Mouse (Mus musculus): ENCODE measurements around the gene Polr1c. TPM values are rescaled to one million over a fixed set of nuclear protein-coding genes. Genes with fewer than 3 reads are reported as not detected.
A peak's percentile ranks its signal among the peaks of the same experiment; 100 is the strongest.

Gene Polr1c
- polyA plus RNA-seq, 1 experiment from 2014 or later = 87.9 TPM

GRCm38 (mm10) chr17:46259675-46260074, 11.8 kb upstream of the Polr1c start:
- no peak overlapping the region for H3K9ac ChIP-seq (replicated peaks; ENCODE audit: low read depth, low read length)
- ATAC-seq (ENCODE audit: insufficient number of reproducible peaks, insufficient read depth, low FRiP score, low read depth) = no peak

GRCm38 (mm10) chr17:46258279-46259053, 10.6 kb upstream of the Polr1c start:
- no peak overlapping the region for H3K4me2 ChIP-seq (replicated peaks; ENCODE audit: low read depth, low read length)
- WGBS = 89% methylated on average over 30 of the region's 30 CpGs
- H3K9me3 ChIP-seq (ENCODE audit: control insufficient read depth, low read depth, low read length) = no peaks in the 10 kb centered on the region
- no peak for ATAC-seq (ENCODE audit: insufficient number of reproducible peaks, insufficient read depth, low FRiP score, low read depth)
- H3K27me3 ChIP-seq (ENCODE audit: control insufficient read depth, insufficient read depth, low read length) = peaks cover 6% of the 10 kb centered on the region
- no peak overlapping the region for H3K9ac ChIP-seq (replicated peaks; ENCODE audit: low read depth, low read length)
- H3K4me3 ChIP-seq (ENCODE audit: low read depth, low read length) = no peak overlapping the region
- H3K27ac ChIP-seq (ENCODE audit: low read length) = no peak overlapping the region
- H3K36me3 ChIP-seq (ENCODE audit: control insufficient read depth, insufficient read depth, low read length) = peaks cover 54% of the 10 kb centered on the region
- 0 out of 2 replicates have a peak, but pooled peaks cover under 1% of the 10 kb centered on the region for H3K4me1 ChIP-seq (ENCODE audit: control insufficient read depth, insufficient read depth, low read length)

More at GRCm38 (mm10) chr17:46259675-46260074, 11.8 kb upstream of the Polr1c start:
- peaks cover 66% of the 10 kb centered on the region for H3K36me3 ChIP-seq (ENCODE audit: control insufficient read depth, insufficient read depth, low read length)
- no peak overlapping the region for H3K4me3 ChIP-seq (ENCODE audit: low read depth, low read length)
- H3K27ac ChIP-seq (ENCODE audit: low read length) = no peak overlapping the region
- H3K27me3 ChIP-seq (ENCODE audit: control insufficient read depth, insufficient read depth, low read length) = no peaks in the 10 kb centered on the region; the same call in 1 of the 2 replicates
- WGBS = 87% methylated on average over 17 of the region's 17 CpGs
- H3K9me3 ChIP-seq (ENCODE audit: control insufficient read depth, low read depth, low read length) = no peaks in the 10 kb centered on the region
- no peak overlapping the region for H3K4me2 ChIP-seq (replicated peaks; ENCODE audit: low read depth, low read length)
- H3K4me1 ChIP-seq (ENCODE audit: control insufficient read depth, insufficient read depth, low read length) = no peaks in the 10 kb centered on the region

DNA sequence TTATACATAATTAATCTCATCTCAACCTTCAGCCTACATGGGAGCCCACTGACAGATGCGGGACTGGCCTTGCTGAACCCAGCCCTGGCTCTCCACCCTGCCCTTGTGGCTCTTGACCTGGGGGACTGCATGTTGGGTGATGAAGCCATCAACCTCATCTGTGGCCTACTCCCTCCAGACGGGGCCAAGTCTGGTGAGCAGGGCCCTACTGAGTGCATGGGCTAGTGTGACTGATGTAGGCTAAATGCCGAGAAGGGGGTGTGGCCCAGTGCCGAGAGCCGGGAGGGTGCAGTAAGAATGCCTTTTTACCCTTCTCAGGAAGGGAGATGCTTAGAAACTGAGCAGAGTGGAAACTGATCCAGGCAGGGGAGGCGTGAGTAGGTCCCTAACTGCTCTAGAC, 7.3 kb upstream of the Polr1c start:
- no peak for ATAC-seq (ENCODE audit: insufficient number of reproducible peaks, insufficient read depth, low FRiP score, low read depth)
- Histone ChIP-seq H3K9ac (replicated peaks; ENCODE audit: low read depth, low read length) (no peak overlapping the region), H3K4me3 (ENCODE audit: low read depth, low read length) (no peak overlapping the region), H3K36me3 (ENCODE audit: control insufficient read depth, insufficient read depth, low read length) (peaks cover 43% of the 10 kb centered on the region), H3K4me1 (ENCODE audit: control insufficient read depth, insufficient read depth, low read length) (0 out of 2 replicates have a peak, but pooled peaks cover 2% of the 10 kb centered on the region), H3K9me3 (ENCODE audit: control insufficient read depth, low read depth, low read length) (no peaks in the 10 kb centered on the region), H3K27me3 (ENCODE audit: control insufficient read depth, insufficient read depth, low read length) (peaks cover 6% of the 10 kb centered on the region), H3K4me2 (replicated peaks; ENCODE audit: low read depth, low read length) (no peak overlapping the region), H3K27ac (ENCODE audit: low read length) (no peak overlapping the region)
- WGBS = 24% methylated on average over 6 of the region's 6 CpGs

DNA sequence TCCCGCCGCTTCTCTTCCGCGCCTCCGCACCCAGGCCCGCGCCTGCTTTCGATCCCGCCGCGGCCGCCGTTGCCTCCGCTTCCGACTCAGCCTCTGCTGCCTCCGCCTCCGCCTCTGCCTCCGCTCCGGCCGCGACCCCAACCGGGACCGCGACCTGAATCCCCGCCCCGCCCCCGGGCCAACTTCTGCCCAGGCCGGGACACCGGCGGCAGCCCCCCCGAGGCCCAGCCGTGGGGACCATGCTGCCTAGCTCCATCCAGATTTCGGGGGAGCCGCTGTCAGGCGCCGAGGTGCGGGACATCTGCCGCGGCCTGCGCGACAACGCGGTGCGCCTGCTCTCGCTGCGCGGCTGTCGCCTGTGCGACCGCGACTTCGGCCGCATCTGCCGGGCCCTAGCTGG, 6.3 kb upstream of the Polr1c start:
- Histone ChIP-seq H3K9ac (replicated peaks; ENCODE audit: low read depth, low read length) (peak overlapping the region; percentile 41), H3K4me2 (replicated peaks; ENCODE audit: low read depth, low read length) (peak overlapping the region; percentile 99), H3K27ac (ENCODE audit: low read length) (no peak overlapping the region), H3K27me3 (ENCODE audit: control insufficient read depth, insufficient read depth, low read length) (peaks cover 6% of the 10 kb centered on the region), H3K36me3 (ENCODE audit: control insufficient read depth, insufficient read depth, low read length) (peaks cover 40% of the 10 kb centered on the region), H3K4me1 (ENCODE audit: control insufficient read depth, insufficient read depth, low read length) (peaks cover 4% of the 10 kb centered on the region), H3K9me3 (ENCODE audit: control insufficient read depth, low read depth, low read length) (no peaks in the 10 kb centered on the region), H3K4me3 (ENCODE audit: low read depth, low read length) (peak overlapping the region; percentile 68)
- under 1% methylated on average over 52 of the region's 54 CpGs for WGBS
- no peak for ATAC-seq (ENCODE audit: insufficient number of reproducible peaks, insufficient read depth, low FRiP score, low read depth)

DNA sequence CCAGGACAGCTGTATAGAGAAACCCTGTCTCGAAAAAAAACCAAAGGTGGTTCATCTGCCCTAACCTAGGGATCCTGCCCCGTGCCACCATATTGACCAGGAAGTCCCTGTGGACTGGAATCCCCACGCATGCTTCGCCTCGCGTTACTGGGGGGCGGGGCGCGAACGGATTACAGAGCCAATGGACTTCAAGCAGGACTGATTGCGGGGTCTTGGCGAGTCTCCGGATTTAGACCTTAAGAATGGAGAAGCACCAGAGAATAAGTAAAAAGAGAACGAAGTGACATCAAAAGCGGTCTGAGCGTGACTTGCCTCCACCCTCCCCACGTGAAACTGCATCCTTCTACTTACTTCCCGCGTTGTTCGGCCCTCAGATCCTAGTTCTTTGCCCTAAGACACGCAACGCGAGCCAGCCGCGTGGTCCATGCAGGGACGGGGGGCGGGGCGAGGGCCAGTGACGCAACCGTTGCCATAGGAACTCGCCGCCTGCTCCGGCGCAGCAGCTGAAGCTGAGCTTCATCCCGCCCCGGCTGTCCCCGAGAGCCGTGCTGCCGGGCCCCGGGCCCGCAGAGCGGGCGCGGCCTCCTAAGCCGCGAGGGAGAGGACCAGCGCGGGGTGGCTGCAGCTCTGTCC, 5.7 kb upstream of the Polr1c start, which contains the start of gene Lrrc73:
Gene Lrrc73 (plus strand): TSS at position 80 of the 633 bp plus-strand sequence.
- Histone ChIP-seq H3K27ac (ENCODE audit: low read length) (no peak within 1 kb of the TSS), H3K36me3 (ENCODE audit: control insufficient read depth, insufficient read depth, low read length) (peaks cover 36% of the 10 kb centered on the region), H3K9me3 (ENCODE audit: control insufficient read depth, low read depth, low read length) (no peaks in the 10 kb centered on the region), H3K9ac (replicated peaks; ENCODE audit: low read depth, low read length) (peak within 1 kb of the TSS; percentile 41), H3K27me3 (ENCODE audit: control insufficient read depth, insufficient read depth, low read length) (peaks cover 6% of the 10 kb centered on the region), H3K4me1 (ENCODE audit: control insufficient read depth, insufficient read depth, low read length) (peaks cover 8% of the 10 kb centered on the region), H3K4me3 (ENCODE audit: low read depth, low read length) (peak within 1 kb of the TSS; percentile 68), H3K4me2 (replicated peaks; ENCODE audit: low read depth, low read length) (peak within 1 kb of the TSS; percentile 99)
- 2% methylated on average over 48 of the region's 48 CpGs for WGBS
- ATAC-seq (ENCODE audit: insufficient number of reproducible peaks, insufficient read depth, low FRiP score, low read depth) = peak; percentile 62

DNA sequence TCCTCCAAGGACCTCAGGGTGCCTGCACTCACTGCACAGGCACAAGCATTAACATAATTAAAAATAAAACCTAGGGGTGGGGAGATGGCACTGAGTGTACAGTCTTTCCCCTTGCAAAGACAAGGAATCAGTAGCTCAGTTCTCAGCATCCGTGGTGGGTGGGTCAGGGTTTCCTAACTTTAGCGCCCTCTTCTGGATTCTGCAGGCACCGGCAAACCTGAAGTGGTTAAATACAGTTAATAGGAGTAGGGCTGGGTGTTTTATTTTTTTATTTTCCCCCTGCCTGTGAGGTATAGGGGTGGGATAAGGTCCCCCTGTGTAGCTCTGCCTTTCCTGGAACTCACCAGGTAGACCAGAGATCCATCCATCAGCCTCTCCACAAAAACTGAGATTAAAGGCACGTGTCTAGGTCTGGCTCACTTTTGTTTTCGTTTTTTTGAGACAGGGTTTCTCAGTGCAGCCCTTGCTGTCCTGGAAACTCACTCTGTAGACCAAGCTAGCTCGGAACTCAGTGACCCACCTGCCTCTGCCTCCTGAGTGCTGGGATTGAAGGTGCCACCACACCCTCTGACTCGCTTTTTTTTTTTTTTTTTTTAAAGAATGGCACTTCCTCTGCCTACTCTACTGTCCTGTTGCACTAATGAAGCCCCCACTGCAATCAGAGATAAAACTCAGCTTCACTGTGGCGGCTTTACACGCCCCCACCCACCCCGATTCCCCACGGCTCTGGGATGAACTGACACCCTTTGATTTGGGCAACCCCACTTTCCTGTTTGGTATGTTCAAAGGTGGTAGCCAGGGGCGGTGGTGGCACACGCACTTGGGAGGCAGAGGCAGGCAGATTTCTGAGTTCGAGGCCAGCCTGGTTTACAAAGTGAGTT, 5.0 kb upstream of the Polr1c start:
- WGBS = 54% methylated on average over 14 of the region's 14 CpGs
- H3K27me3 ChIP-seq (ENCODE audit: control insufficient read depth, insufficient read depth, low read length) = peaks cover 6% of the 10 kb centered on the region
- H3K36me3 ChIP-seq (ENCODE audit: control insufficient read depth, insufficient read depth, low read length) = peaks cover 28% of the 10 kb centered on the region
- peak overlapping the region; percentile 41; the same call in 1 of the 2 replicates for H3K9ac ChIP-seq (replicated peaks; ENCODE audit: low read depth, low read length)
- no peak for ATAC-seq (ENCODE audit: insufficient number of reproducible peaks, insufficient read depth, low FRiP score, low read depth)
- H3K4me2 ChIP-seq (replicated peaks; ENCODE audit: low read depth, low read length) = peak overlapping the region; percentile 99
- H3K9me3 ChIP-seq (ENCODE audit: control insufficient read depth, low read depth, low read length) = no peaks in the 10 kb centered on the region
- peaks cover 8% of the 10 kb centered on the region for H3K4me1 ChIP-seq (ENCODE audit: control insufficient read depth, insufficient read depth, low read length)
- no peak overlapping the region for H3K27ac ChIP-seq (ENCODE audit: low read length)
- H3K4me3 ChIP-seq (ENCODE audit: low read depth, low read length) = peak overlapping the region; percentile 68

DNA sequence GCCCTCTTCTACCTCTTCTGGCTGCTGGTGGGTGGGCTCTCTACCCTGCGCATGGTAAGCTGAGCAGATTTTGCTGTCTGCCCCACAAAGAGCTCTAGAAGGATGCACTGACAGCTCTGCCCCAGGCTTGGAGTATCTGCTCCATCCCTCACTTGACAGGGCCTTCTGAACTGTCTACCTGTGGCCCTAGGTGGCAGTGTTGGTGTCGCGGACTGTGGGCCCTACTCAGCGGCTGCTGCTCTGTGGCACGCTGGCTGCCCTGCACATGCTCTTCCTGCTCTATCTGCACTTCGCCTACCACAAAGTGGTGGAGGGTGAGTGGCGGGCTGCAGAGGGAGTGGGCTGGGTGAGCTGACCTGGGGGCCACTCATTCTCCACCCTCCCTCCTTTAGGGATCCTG, 3.3 kb upstream of the Polr1c start:
- ATAC-seq (ENCODE audit: insufficient number of reproducible peaks, insufficient read depth, low FRiP score, low read depth) = no peak
- WGBS = 73% methylated on average over 7 of the region's 7 CpGs
- Histone ChIP-seq H3K4me3 (ENCODE audit: low read depth, low read length) (no peak overlapping the region), H3K27ac (ENCODE audit: low read length) (no peak overlapping the region), H3K4me1 (ENCODE audit: control insufficient read depth, insufficient read depth, low read length) (peaks cover 13% of the 10 kb centered on the region), H3K36me3 (ENCODE audit: control insufficient read depth, insufficient read depth, low read length) (peaks cover 32% of the 10 kb centered on the region), H3K27me3 (ENCODE audit: control insufficient read depth, insufficient read depth, low read length) (peaks cover 6% of the 10 kb centered on the region), H3K4me2 (replicated peaks; ENCODE audit: low read depth, low read length) (no peak overlapping the region), H3K9ac (replicated peaks; ENCODE audit: low read depth, low read length) (no peak overlapping the region), H3K9me3 (ENCODE audit: control insufficient read depth, low read depth, low read length) (no peaks in the 10 kb centered on the region)

- H3K27me3 ChIP-seq (ENCODE audit: control insufficient read depth, insufficient read depth, low read length) = no peaks in the 10 kb centered on the region
- H3K9me3 ChIP-seq (ENCODE audit: control insufficient read depth, low read depth, low read length) = no peaks in the 10 kb centered on the region
- peak overlapping the region; percentile 22; the same call in 1 of the 2 replicates for H3K27ac ChIP-seq (ENCODE audit: low read length)
- peak overlapping the region; percentile 87 for H3K4me3 ChIP-seq (ENCODE audit: low read depth, low read length)
- ATAC-seq (ENCODE audit: insufficient number of reproducible peaks, insufficient read depth, low FRiP score, low read depth) = no peak; the same call in 1 of the 2 replicates
- under 1% methylated on average over 37 of the region's 37 CpGs for WGBS
- peaks cover 61% of the 10 kb centered on the region for H3K36me3 ChIP-seq (ENCODE audit: control insufficient read depth, insufficient read depth, low read length)
- H3K9ac ChIP-seq (replicated peaks; ENCODE audit: low read depth, low read length) = peak overlapping the region; percentile 83
- H3K4me2 ChIP-seq (replicated peaks; ENCODE audit: low read depth, low read length) = peak overlapping the region; percentile 76
- peaks cover 11% of the 10 kb centered on the region for H3K4me1 ChIP-seq (ENCODE audit: control insufficient read depth, insufficient read depth, low read length)
Measured at GRCm38 (mm10) chr17:46248189-46248522, 302 bp upstream of the Polr1c start.

All from stomach, embryonic 14.5 days (tissue).